Mouse (Mus musculus) gastrocnemius, adult 2 months (tissue): ENCODE results near the gene Clhc1. TPM values are rescaled to one million over a fixed set of nuclear protein-coding genes. Genes with fewer than 3 reads are reported as not detected.

Experiments used
- DNase-seq: peaks from one replicate; pipeline ENCODE4 v3.0.0; 2022
- H3K27ac ChIP-seq: fragments of 200-600 bp; 2 replicates; pipeline ENCODE4 v1.8.1; 2022; ENCODE audit warnings: mild to moderate bottlenecking
- H3K4me3 ChIP-seq: fragments of 200-600 bp; 2 replicates; pipeline ENCODE4 v1.8.1; 2022; ENCODE audit warnings: mild to moderate bottlenecking, moderate library complexity
- CTCF ChIP-seq: fragments of 200-600 bp; IDR thresholded peaks from 2 replicates; pipeline ENCODE4 v1.8.1; 2022; ENCODE audit warnings: antibody characterized with exemption, mild to moderate bottlenecking, moderate library complexity
- intact Hi-C: fragments of 180-260 bp; cut with DNase I; formaldehyde crosslinking; loops from one replicate; pipeline ENCODE4 v1.15.1; 2025
- total RNA-seq, 2 experiments: library from RNA; stranded (reverse); gene quantifications; 2 replicates each; pipeline ENCODE4 v1.2.3; 2021

The Clhc1 gene
- total RNA-seq, 2 experiments from 2014 or later = not detected

- TF ChIP-seq CTCF = no peak
These were observed 80.0 kb downstream of the Clhc1 start for GRCm38 (mm10) chr11:29627706-29628105.

More at GRCm38 (mm10) chr11:29627706-29628105, 80.0 kb downstream of the Clhc1 start:
- intact Hi-C loops = no loop called here
- H3K27ac ChIP-seq = no peak overlapping the region
- no peak overlapping the region for H3K4me3 ChIP-seq
- DNase-seq = no peak

Other genes with a start within 250 kb of the Clhc1 start
- 1 to 10 TPM; 2.0 to 3.2 TPM for gene Ccdc88a, start 174.3 kb upstream of the Clhc1 start, total RNA-seq
- gene Prorsd1, start 32.9 kb upstream of the Clhc1 start, total RNA-seq = 10 to 100 TPM; 23.7 to 24.2 TPM
- gene Mtif2, start 21.5 kb upstream of the Clhc1 start, total RNA-seq = 10 to 100 TPM; 21.5 to 32.1 TPM
- gene Rps27a, start 159 bp downstream of the Clhc1 start, total RNA-seq = 100 to 1,000 TPM; 336 to 416 TPM
- 100 to 1,000 TPM; 639 to 764 TPM for gene Rtn4, start 145.0 kb downstream of the Clhc1 start, total RNA-seq